Mouse (Mus musculus) forebrain, postnatal 0 days (tissue): ENCODE measurements around the gene Chd2. TPM values are rescaled to one million over a fixed set of nuclear protein-coding genes. Genes with fewer than 3 reads are reported as not detected.

Experiments
- ATAC-seq: fragments of 200-750 bp; cut with Nextera tagmentation; 2 replicates; pipeline ENCODE4 v1.8.0; 2017; ENCODE audit warnings: mild to moderate bottlenecking, moderate library complexity
- DNase-seq: peaks from one replicate; pipeline ENCODE4 v3.0.0-alpha.2; 2015
- H3K27ac ChIP-seq: fragments of 300-500 bp; sonication (generic); 2 replicates; pipeline ENCODE4 v1.5.1; 2014; ENCODE audit warnings: low read depth, mild to moderate bottlenecking, antibody characterized with exemption, low read length, moderate library complexity, mixed read lengths
- H3K27me3 ChIP-seq: fragments of 300-500 bp; sonication (generic); 2 replicates; pipeline ENCODE4 v1.6.1; 2014; ENCODE audit warnings: mild to moderate bottlenecking, low read length, mixed read lengths; ENCODE audit not compliant: insufficient read depth
- H3K36me3 ChIP-seq: fragments of 300-500 bp; sonication (generic); 2 replicates; pipeline ENCODE4 v1.6.1; 2014; ENCODE audit warnings: mild to moderate bottlenecking, moderate library complexity; ENCODE audit not compliant: insufficient read depth
- H3K4me1 ChIP-seq: fragments of 300-500 bp; sonication (generic); 2 replicates; pipeline ENCODE4 v1.6.1; 2014; ENCODE audit warnings: antibody characterized with exemption; ENCODE audit not compliant: insufficient read depth
- H3K4me2 ChIP-seq: fragments of 300-500 bp; sonication (generic); 2 replicates; pipeline ENCODE4 v1.6.1; 2014; ENCODE audit warnings: low read depth, mild to moderate bottlenecking, moderate library complexity
- H3K4me3 ChIP-seq: fragments of 300-500 bp; sonication (generic); 2 replicates; pipeline ENCODE4 v1.5.1; 2014; ENCODE audit warnings: low read depth, low read length, mixed read lengths
- H3K9ac ChIP-seq: fragments of 300-500 bp; sonication (generic); 2 replicates; pipeline ENCODE4 v1.6.1; 2014; ENCODE audit warnings: mild to moderate bottlenecking
- H3K9me3 ChIP-seq: fragments of 300-500 bp; sonication (generic); 2 replicates; pipeline ENCODE4 v1.6.1; 2016; ENCODE audit warnings: low read length
- CTCF ChIP-seq: sonication (generic); IDR thresholded peaks from 2 replicates; pipeline ENCODE4 v1.5.1; 2016; ENCODE audit warnings: antibody characterized with exemption, control low read depth, low read depth
- WGBS: fragments of 180-500 bp; shearing (Covaris S2); extraction: QIAGEN DNeasy Blood & Tissue Kit; methylation state at CpG from one replicate; pipeline ENCODE4 v1.1.7; 2014; 5-methylcytosine and 5-hydroxymethylcytosine counted together
- polyA plus RNA-seq: library from polyadenylated mRNA; unstranded; fragments of >200 nt; fragmentation: Nextera tagmentation; extraction: Ambion mirVana; gene quantifications from 2 replicates; pipeline ENCODE4 v1.2.1, GENCODE M21; 2015
- total RNA-seq: library from RNA; depleted of rRNA; stranded (reverse); fragments of >200 nt; gene quantifications from 2 replicates; pipeline ENCODE4 v1.2.3, GENCODE M21; 2014

Gene Chd2
- total and polyA plus RNA-seq, 2 experiments from 2014 or later: 32.0 to 53.9 TPM

DNA sequence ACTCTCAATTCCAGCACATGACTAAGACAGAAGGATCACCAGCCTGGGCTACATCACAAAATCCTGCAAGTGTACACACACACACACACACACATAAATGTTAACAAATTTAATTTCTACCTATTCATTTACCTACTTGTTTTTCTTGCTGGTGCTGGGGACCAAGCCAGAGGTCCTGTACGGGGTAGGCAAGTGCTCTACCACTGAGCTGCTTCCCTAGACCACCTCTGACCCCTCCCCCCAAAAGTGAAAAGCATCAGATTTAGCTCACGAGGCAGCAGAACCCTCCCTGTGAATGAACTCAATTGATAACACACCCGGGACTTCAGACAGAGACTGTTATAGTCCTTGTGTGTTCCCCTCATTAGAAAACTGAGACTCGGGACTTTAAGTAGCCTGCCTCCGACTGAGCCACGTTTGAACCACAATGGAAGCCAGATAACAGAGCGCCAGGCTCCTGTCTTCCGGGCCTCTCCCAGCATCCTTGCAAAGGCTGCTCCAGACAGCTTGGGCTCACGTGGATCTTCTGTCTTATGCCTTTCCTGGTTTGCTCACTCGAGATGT lies 19.9 kb upstream of the Chd2 start:
- TF ChIP-seq CTCF: no peak
- DNase-seq (no peak), ATAC-seq (no peak)
- Histone ChIP-seq H3K27ac (no peak overlapping the region), H3K36me3 (no peaks in the 10 kb centered on the region), H3K4me1 (peaks cover 8% of the 10 kb centered on the region; the same call in 1 of the 2 replicates), H3K4me3 (no peak overlapping the region), H3K27me3 (no peaks in the 10 kb centered on the region), H3K9ac (no peak overlapping the region), H3K9me3 (no peaks in the 10 kb centered on the region), H3K4me2 (no peak overlapping the region)
- 11% methylated on average over 10 of the region's 10 CpGs for WGBS

GRCm38 (mm10) chr7:73560811-73561210 lies 19.2 kb upstream of the Chd2 start:
- H3K27me3 ChIP-seq: no peaks in the 10 kb centered on the region
- peaks cover 8% of the 10 kb centered on the region; the same call in 1 of the 2 replicates for H3K4me1 ChIP-seq
- WGBS: 91% methylated on average over 6 of the region's 6 CpGs
- ATAC-seq (no peak), DNase-seq (no peak)
- no peak overlapping the region for H3K4me2 ChIP-seq
- no peak for TF ChIP-seq CTCF
- no peak overlapping the region for H3K27ac ChIP-seq
- no peak overlapping the region for H3K9ac ChIP-seq
- no peaks in the 10 kb centered on the region for H3K9me3 ChIP-seq
- no peaks in the 10 kb centered on the region for H3K36me3 ChIP-seq
- no peak overlapping the region for H3K4me3 ChIP-seq

- H3K4me2 ChIP-seq: peak overlapping the region; percentile 63
Observed at GRCm38 (mm10) chr7:73559853-73560190, 18.2 kb upstream of the Chd2 start.

DNA sequence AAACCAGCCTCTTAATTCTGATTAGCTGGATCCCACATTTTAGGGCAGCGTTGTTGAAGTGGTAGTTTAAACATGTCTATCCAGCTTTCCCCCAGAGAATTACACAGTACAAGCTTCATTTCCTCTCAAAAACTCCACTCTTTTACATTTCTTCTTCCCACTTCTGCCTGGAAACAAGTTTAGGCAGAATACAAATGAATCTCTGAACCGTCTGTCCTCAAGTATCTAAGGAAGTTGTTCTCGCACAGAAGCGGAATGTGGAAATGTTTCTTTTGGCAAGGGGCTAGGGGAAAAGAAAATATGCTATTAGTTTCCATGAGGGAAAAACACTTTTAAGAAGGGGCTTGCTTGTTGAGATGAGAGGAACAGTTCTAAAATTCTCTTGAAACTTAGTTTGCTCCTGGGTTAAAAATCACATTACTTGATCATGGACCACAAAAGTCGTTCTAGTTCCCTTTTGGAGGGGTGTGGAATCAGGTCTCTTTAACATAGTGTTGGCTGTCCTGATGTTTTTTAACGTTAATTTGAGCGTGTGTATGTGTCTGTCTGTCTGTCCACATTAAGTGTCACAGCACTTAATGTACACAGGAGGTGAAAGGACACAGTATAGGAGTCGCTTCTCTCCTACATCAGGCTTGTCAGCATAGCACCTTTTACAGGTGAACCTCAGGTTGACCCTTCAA lies 17.7 kb upstream of the Chd2 start:
- DNase-seq (no peak), ATAC-seq (no peak)
- Histone ChIP-seq H3K9ac (peak overlapping the region; percentile 56), H3K27ac (peak overlapping the region; percentile 86), H3K27me3 (no peaks in the 10 kb centered on the region), H3K4me2 (peak overlapping the region; percentile 63), H3K36me3 (no peaks in the 10 kb centered on the region), H3K9me3 (no peaks in the 10 kb centered on the region), H3K4me1 (peaks cover 8% of the 10 kb centered on the region; the same call in 1 of the 2 replicates), H3K4me3 (peak overlapping the region; percentile 100)
- WGBS: 27% methylated on average over 8 of the region's 8 CpGs
- TF ChIP-seq CTCF: no peak

More at GRCm38 (mm10) chr7:73559853-73560190, 18.2 kb upstream of the Chd2 start:
- no peaks in the 10 kb centered on the region for H3K36me3 ChIP-seq
- H3K9ac ChIP-seq: no peak overlapping the region
- peaks cover 8% of the 10 kb centered on the region; the same call in 1 of the 2 replicates for H3K4me1 ChIP-seq
- DNase-seq (no peak), ATAC-seq (no peak)
- no peaks in the 10 kb centered on the region for H3K9me3 ChIP-seq
- WGBS: 88% methylated on average over 6 of the region's 6 CpGs
- no peak overlapping the region for H3K4me3 ChIP-seq
- TF ChIP-seq CTCF: no peak
- no peaks in the 10 kb centered on the region for H3K27me3 ChIP-seq
- no peak overlapping the region for H3K27ac ChIP-seq

DNA sequence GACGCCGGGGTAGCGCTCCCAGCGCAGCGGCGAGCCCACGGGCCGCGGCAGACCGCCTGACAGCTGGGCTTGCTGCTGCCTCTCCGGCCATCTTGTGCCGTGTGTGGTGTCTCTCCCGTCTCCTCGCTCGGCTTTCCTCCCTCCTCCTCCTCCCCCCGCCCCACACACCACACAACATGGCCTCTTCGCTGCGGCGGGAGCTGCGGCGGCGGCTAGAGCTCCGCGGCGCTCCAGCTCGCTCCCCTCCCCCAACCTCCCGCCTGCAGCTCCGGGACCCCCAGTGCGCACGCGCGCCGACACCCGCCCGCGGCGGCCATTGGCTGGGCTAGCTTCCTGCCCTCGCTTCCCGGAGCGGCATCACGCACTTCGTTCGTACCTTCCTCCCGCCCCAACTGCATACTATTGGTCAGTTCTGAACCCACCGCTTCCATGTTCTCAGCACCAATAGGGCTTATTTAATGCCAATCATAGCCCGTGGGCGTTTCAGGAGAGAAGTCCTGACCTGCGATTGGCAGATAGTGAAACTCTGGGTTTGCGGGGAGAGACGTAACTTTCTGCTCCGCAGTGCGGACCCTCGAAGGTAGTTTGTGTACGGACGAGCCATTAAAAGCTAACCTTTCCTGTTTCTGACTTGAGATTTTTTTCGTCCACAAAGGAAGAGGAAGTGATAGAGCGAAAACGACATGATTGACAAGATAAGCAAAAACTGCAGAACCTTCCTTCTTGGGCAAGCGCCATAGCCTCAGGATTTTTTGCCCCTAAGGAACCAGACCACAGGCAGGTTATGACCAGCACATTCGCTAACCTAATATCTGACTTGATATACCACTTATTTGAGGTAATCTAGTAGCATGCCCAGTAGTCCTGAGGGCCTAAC lies 16.9 kb upstream of the Chd2 start:
- Histone ChIP-seq H3K4me1 (peaks cover 8% of the 10 kb centered on the region; the same call in 1 of the 2 replicates), H3K9ac (peak overlapping the region; percentile 100), H3K4me2 (peak overlapping the region; percentile 63), H3K4me3 (peak overlapping the region; percentile 100), H3K27me3 (no peaks in the 10 kb centered on the region), H3K36me3 (no peaks in the 10 kb centered on the region), H3K27ac (peak overlapping the region; percentile 100), H3K9me3 (no peaks in the 10 kb centered on the region)
- 2% methylated on average over 56 of the region's 60 CpGs for WGBS
- ATAC-seq (peak; percentile 98), DNase-seq (peak; percentile 100)
- TF ChIP-seq CTCF: peak; percentile 9; the same call in 1 of the 2 replicates

- Histone ChIP-seq H3K9me3 (no peaks in the 10 kb centered on the region), H3K9ac (peak overlapping the region; percentile 100), H3K27me3 (no peaks in the 10 kb centered on the region), H3K4me3 (peak overlapping the region; percentile 100), H3K36me3 (no peaks in the 10 kb centered on the region), H3K27ac (peak overlapping the region; percentile 100), H3K4me1 (peaks cover 10% of the 10 kb centered on the region), H3K4me2 (no peak overlapping the region)
- no peak for DNase-seq
- ATAC-seq: peak; percentile 5
- TF ChIP-seq CTCF: no peak
- WGBS: 1% methylated on average over 61 of the region's 80 CpGs
Observed at GRCm38 (mm10) chr7:73557671-73558265, 16.1 kb upstream of the Chd2 start.
